Mouse (Mus musculus) thymus, postnatal 25 days (tissue): ENCODE data around the gene Atp2a3.

Source experiments
- DNase-seq: peaks from one replicate; pipeline ENCODE4 v3.0.0; 2022

The Atp2a3 gene

GRCm38 (mm10) chr11:72955339-72955974 lies 5.5 kb upstream of the Atp2a3 start:
- DNase-seq = no peak

GRCm38 (mm10) chr11:72957318-72957717 lies 3.7 kb upstream of the Atp2a3 start:
- no peak for DNase-seq

- DNase-seq = peak; percentile 40
Measured at GRCm38 (mm10) chr11:72959924-72960679, 867 bp upstream of the Atp2a3 start.

GRCm38 (mm10) chr11:72960723-72961071 lies 272 bp upstream of the Atp2a3 start:
- no peak for DNase-seq

GRCm38 (mm10) chr11:72962378-72962777 lies 1.4 kb downstream of the Atp2a3 start:
- peak; percentile 22 for DNase-seq

- peak; percentile 32 for DNase-seq
Measured at GRCm38 (mm10) chr11:72963058-72963788, 2.3 kb downstream of the Atp2a3 start.

- peak; percentile 43 for DNase-seq
Measured at GRCm38 (mm10) chr11:72963789-72964294, 2.9 kb downstream of the Atp2a3 start.

GRCm38 (mm10) chr11:72974995-72975503 lies 14.1 kb downstream of the Atp2a3 start:
- DNase-seq = no peak

GRCm38 (mm10) chr11:72982516-72982915 lies 21.5 kb downstream of the Atp2a3 start:
- no peak for DNase-seq

- peak; percentile 40 for DNase-seq
Measured at GRCm38 (mm10) chr11:72983283-72983682, 22.3 kb downstream of the Atp2a3 start.

- DNase-seq = no peak
Measured at GRCm38 (mm10) chr11:72986745-72987144, 25.8 kb downstream of the Atp2a3 start.

GRCm38 (mm10) chr11:72987234-72987633 lies 26.3 kb downstream of the Atp2a3 start:
- no peak for DNase-seq

- no peak for DNase-seq
Measured at GRCm38 (mm10) chr11:72987807-72988206, 26.8 kb downstream of the Atp2a3 start.

GRCm38 (mm10) chr11:72989044-72989443 lies 28.1 kb downstream of the Atp2a3 start:
- DNase-seq = no peak

GRCm38 (mm10) chr11:72990688-72991087 lies 29.7 kb downstream of the Atp2a3 start:
- DNase-seq = no peak

GRCm38 (mm10) chr11:72991961-72992360 lies 31.0 kb downstream of the Atp2a3 start:
- no peak for DNase-seq

GRCm38 (mm10) chr11:72996346-72996745 lies 35.4 kb downstream of the Atp2a3 start:
- DNase-seq = no peak

GRCm38 (mm10) chr11:72996781-72997180 lies 35.8 kb downstream of the Atp2a3 start:
- DNase-seq = no peak

GRCm38 (mm10) chr11:72997529-72998326 lies 36.8 kb downstream of the Atp2a3 start:
- no peak for DNase-seq

GRCm38 (mm10) chr11:72998771-72999170 lies 37.8 kb downstream of the Atp2a3 start, which contains the start of gene P2rx1:
TSS of gene P2rx1 (plus strand) at chr11:72999103.
- DNase-seq = no peak

GRCm38 (mm10) chr11:73001029-73001428 lies 40.1 kb downstream of the Atp2a3 start:
- peak; percentile 82 for DNase-seq

- peak; percentile 71 for DNase-seq
Measured at GRCm38 (mm10) chr11:73006377-73006776, 45.4 kb downstream of the Atp2a3 start.
